Mouse (Mus musculus) brain, embryonic 14.5 days (tissue): ENCODE results near the gene Stard10.

ENCODE experiments used
- CTCF ChIP-seq: fragments of 200-500 bp; IDR thresholded peaks from 2 replicates; pipeline ENCODE4 v1.5.1; 2012; ENCODE audit warnings: inconsistent platforms, mild to moderate bottlenecking, moderate library complexity, borderline replicate concordance; ENCODE audit not compliant: insufficient read depth, insufficient read length; ENCODE audit errors: extremely low read depth
- POLR2A ChIP-seq: fragments of 200-500 bp; IDR thresholded peaks from 2 replicates; pipeline ENCODE4 v1.6.1; 2012; ENCODE audit warnings: mild to moderate bottlenecking, inconsistent platforms, borderline replicate concordance; ENCODE audit not compliant: poor library complexity, insufficient read depth, insufficient read length, severe bottlenecking; ENCODE audit errors: extremely low read depth

DNA sequence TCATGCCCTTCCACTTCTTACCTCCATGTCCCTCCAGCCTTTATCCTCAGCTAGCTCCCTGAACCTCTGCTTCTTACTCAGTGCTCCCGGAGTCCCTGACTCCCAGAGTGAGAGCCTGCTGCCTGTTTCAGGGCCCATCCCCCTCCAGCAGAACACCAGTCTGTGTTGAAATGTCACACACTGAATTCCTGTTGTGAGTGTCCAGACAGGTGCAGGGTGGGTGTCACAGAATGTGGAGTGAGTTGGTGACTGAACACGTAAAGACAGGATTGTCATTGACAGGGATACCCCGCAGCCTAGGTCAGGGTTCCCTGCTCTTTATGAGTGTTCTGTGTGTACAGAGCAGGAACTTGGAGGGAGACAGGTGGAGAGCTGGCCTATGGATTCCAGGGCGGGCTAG lies 28.0 kb downstream of the Stard10 start:
- no peak for TF ChIP-seq POLR2A
- TF ChIP-seq CTCF: no peak
